Mouse (Mus musculus) hindbrain, embryonic 10.5 days (tissue): ENCODE measurements around the gene Ccdc15. TPM values are rescaled to one million over a fixed set of nuclear protein-coding genes. Genes with fewer than 3 reads are reported as not detected.
A peak's percentile ranks its signal among the peaks of the same experiment; 100 is the strongest.

Experiments
- DNase-seq: peaks from one replicate; pipeline ENCODE4 v3.0.0-alpha.2; 2017; ENCODE audit warnings: low spot score
- H3K27ac ChIP-seq: fragments of 300-500 bp; sonication (generic); 2 replicates; pipeline ENCODE4 v1.5.1; 2016; ENCODE audit warnings: mild to moderate bottlenecking, moderate library complexity
- H3K27me3 ChIP-seq: fragments of 300-500 bp; sonication (generic); 2 replicates; pipeline ENCODE4 v1.6.1; 2016; ENCODE audit warnings: mild to moderate bottlenecking; ENCODE audit not compliant: poor library complexity, insufficient read depth, severe bottlenecking
- H3K36me3 ChIP-seq: fragments of 300-500 bp; sonication (generic); 2 replicates; pipeline ENCODE4 v1.6.1; 2016; ENCODE audit warnings: mild to moderate bottlenecking, moderate library complexity
- H3K4me1 ChIP-seq: fragments of 300-500 bp; sonication (generic); replicated peaks from 2 replicates; pipeline ENCODE4 v1.6.1; 2016; ENCODE audit warnings: mild to moderate bottlenecking
- H3K4me3 ChIP-seq: fragments of 300-500 bp; sonication (generic); 2 replicates; pipeline ENCODE4 v1.5.1; 2016; ENCODE audit warnings: mild to moderate bottlenecking, moderate library complexity
- H3K9me3 ChIP-seq: fragments of 300-500 bp; sonication (generic); 2 replicates; pipeline ENCODE4 v1.6.1; 2016; ENCODE audit warnings: mild to moderate bottlenecking, moderate library complexity
- WGBS: fragments of 180-500 bp; shearing (Covaris S2); methylation state at CpG from one replicate; pipeline ENCODE4 v1.1.7; 2016; 5-methylcytosine and 5-hydroxymethylcytosine counted together
- polyA plus RNA-seq: library from polyadenylated mRNA; unstranded; fragments of >200 nt; fragmentation: Nextera tagmentation; extraction: Ambion mirVana; gene quantifications from 2 replicates; pipeline ENCODE4 v1.2.1, GENCODE M21; 2016

Ccdc15 gene
- polyA plus RNA-seq, 1 experiment from 2014 or later, result 7.9 TPM

DNA sequence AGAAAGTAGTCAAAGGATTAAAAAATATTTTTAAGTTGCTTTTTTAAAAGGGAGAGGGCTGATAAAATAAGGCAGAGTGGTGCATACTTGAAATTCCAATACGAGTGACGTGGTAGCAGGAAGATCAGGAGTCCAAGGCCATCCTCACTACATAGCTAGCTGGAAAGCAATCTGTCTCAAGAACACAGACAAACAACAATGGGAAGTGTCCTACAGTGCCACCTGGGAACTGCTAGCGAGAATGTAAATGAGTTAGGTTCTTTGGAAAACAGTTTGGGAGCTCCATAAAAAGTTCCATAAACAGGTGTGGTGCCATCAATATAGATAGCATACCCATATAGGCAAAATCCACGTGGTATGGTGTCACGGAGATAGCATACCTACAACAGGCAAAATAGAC is 17.5 kb upstream of the Ccdc15 start:
- no peaks in the 10 kb centered on the region for H3K27me3 ChIP-seq
- no peak overlapping the region for H3K4me3 ChIP-seq
- no peaks in the 10 kb centered on the region for H3K36me3 ChIP-seq
- no peak for DNase-seq
- WGBS, result 74% methylated on average over 5 of the region's 5 CpGs
- no peaks in the 10 kb centered on the region for H3K9me3 ChIP-seq
- H3K4me1 ChIP-seq, result peaks cover 5% of the 10 kb centered on the region
- H3K27ac ChIP-seq, result no peak overlapping the region

DNA sequence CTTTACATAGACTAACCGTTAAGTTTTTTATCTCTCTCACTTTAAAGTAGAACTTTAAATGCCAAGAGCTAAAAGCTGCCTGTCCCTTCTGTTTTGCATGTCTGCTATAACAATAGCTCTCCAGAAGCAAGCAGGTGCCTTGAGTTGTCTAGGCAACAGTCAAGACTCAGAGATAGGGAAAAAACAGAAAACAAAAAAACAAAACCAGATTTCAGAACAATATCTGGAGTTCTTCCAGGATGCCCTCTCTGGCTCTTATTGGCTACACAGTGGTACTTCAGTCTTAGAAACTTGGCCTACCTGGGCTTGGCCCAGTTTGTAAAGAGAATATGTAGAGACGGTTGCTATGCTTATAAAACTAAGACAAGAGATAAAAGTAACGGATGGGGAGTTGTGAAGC is 16.2 kb upstream of the Ccdc15 start:
- Histone ChIP-seq H3K27me3 (no peaks in the 10 kb centered on the region), H3K27ac (no peak overlapping the region), H3K36me3 (no peaks in the 10 kb centered on the region), H3K4me3 (no peak overlapping the region), H3K9me3 (no peaks in the 10 kb centered on the region), H3K4me1 (peaks cover 18% of the 10 kb centered on the region)
- no peak for DNase-seq
- 69% methylated on average over 3 of the region's 3 CpGs for WGBS

DNA sequence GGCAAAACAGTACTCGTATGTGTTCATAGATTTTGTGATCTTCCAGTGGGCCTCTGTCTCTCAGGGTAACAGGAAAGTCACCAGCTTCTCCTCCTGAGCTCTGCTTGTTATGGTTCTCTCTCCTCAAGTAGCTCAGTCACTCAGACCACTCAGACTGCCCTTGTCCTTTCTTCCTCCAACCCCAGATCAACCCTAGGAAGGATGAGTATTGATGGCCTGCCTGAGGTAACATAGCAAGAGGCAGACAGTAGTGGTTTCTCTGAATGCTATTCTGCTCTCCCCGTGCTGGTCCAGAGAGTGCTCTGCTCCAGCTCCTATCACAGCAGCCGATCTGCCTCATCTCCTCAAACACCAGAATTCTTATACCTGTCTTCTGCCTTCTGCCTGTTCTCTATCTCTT is 15.3 kb upstream of the Ccdc15 start:
- H3K4me3 ChIP-seq, result no peak overlapping the region
- H3K4me1 ChIP-seq, result peaks cover 27% of the 10 kb centered on the region
- no peaks in the 10 kb centered on the region for H3K27me3 ChIP-seq
- H3K36me3 ChIP-seq, result no peaks in the 10 kb centered on the region
- 65% methylated on average over 3 of the region's 3 CpGs for WGBS
- H3K9me3 ChIP-seq, result no peaks in the 10 kb centered on the region
- no peak overlapping the region for H3K27ac ChIP-seq
- DNase-seq, result no peak

DNA sequence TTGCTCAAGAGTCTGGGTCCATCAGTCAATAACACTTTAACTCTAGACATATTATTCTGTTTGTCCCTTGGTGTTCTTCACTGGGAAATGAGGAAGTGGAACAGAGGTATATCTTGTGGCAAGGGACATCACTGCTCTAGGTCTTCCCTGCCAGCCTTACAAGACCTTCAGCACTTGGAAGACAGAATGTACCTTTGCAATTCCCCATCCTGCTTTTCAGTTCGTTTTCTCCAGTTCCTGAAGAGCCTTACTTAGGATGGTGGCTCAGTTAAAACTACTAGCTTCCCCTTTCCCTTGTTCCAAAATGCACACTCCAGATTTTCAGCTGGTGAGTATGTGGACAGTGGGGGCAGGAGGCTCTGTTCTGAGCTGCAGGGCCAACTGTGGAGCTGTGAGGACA is 14.6 kb upstream of the Ccdc15 start:
- 68% methylated on average over 1 of the region's 1 CpGs for WGBS
- Histone ChIP-seq H3K4me1 (peaks cover 29% of the 10 kb centered on the region), H3K27me3 (no peaks in the 10 kb centered on the region), H3K36me3 (no peaks in the 10 kb centered on the region), H3K9me3 (no peaks in the 10 kb centered on the region), H3K27ac (no peak overlapping the region), H3K4me3 (no peak overlapping the region)
- DNase-seq, result no peak

DNA sequence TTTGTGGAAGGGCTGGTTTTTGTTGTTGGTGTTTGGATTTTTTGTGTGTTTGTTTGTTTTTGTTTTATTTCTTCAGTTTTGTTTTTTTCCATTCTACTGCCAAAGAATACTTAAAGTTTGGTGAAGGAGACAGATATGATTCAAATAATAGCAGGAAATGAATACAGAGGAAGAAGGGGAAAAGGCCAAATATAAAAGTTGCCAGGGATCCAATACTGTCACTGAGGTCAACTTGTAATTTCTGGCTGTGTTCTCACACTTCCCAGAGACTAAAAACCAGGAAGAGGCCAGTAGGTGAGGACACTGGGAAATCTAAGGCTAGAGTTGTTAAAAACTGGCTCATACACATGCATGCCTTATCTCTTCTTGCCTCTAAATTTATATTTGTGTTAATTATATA is 13.9 kb upstream of the Ccdc15 start:
- DNase-seq, result no peak
- Histone ChIP-seq H3K27ac (no peak overlapping the region), H3K4me3 (no peak overlapping the region), H3K4me1 (peaks cover 29% of the 10 kb centered on the region), H3K9me3 (no peaks in the 10 kb centered on the region), H3K27me3 (no peaks in the 10 kb centered on the region), H3K36me3 (no peaks in the 10 kb centered on the region)

- Histone ChIP-seq H3K27me3 (no peaks in the 10 kb centered on the region), H3K4me3 (peak overlapping the region; percentile 13; the same call in 1 of the 2 replicates), H3K4me1 (peaks cover 29% of the 10 kb centered on the region), H3K36me3 (no peaks in the 10 kb centered on the region), H3K9me3 (no peaks in the 10 kb centered on the region), H3K27ac (peak overlapping the region; percentile 85)
- 31% methylated on average over 6 of the region's 6 CpGs for WGBS
- peak; percentile 77 for DNase-seq
Measured at GRCm38 (mm10) chr9:37359331-37360220, 11.3 kb upstream of the Ccdc15 start.

DNA sequence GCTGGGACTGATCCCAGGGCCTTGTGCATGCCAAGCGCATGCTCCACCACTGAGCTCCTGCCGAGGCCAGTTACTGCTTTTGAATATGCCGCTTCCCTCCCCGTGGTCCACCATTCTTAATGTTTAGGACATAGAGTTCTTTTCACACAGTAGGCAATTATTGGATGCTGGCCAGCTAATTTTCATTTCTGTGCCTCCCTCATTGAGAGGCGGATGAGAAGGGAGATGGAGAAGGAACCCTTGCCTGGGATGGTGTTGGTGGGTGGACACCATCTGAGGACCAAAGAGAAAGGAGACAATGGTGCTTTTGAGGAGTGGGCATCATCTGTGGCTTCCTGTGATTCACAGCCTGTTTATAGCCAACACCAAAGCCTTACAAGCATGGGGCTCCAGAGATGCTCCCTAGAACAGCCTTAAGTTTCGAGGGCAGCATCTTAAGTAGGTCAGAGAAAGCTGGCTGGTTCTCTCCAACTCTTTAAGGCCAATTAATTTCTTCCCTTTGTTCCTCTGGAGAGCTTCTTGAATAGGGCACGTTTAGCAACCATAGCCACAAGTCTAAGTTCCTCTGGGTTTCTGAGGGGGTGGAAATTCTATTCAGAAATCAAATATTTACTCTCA is 10.6 kb upstream of the Ccdc15 start:
- Histone ChIP-seq H3K36me3 (no peaks in the 10 kb centered on the region), H3K4me1 (peaks cover 25% of the 10 kb centered on the region), H3K27me3 (no peaks in the 10 kb centered on the region), H3K4me3 (no peak overlapping the region), H3K27ac (peak overlapping the region; percentile 85), H3K9me3 (no peaks in the 10 kb centered on the region)
- 72% methylated on average over 7 of the region's 7 CpGs for WGBS
- DNase-seq, result no peak

DNA sequence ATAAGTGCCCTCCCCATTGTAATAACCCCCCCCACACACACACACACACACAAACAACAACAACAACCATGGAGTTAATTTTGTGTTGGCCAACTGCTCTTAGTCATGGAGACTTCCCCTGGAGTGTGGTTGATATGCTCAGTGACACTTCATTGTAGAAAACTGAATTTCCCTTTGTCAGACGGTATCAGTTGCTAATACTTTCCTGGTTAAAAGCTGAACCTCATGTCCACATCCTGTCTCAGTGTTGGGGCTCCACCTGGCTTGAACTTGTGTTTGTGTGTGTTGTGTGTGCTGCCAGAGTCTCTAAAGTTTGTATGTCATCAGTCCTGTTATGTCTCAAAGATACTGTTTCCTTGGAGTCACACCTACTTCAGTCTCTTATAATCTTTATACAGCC is 6.3 kb upstream of the Ccdc15 start:
- Histone ChIP-seq H3K9me3 (no peaks in the 10 kb centered on the region), H3K4me3 (no peak overlapping the region), H3K36me3 (no peaks in the 10 kb centered on the region), H3K27ac (no peak overlapping the region), H3K4me1 (peaks cover 11% of the 10 kb centered on the region), H3K27me3 (no peaks in the 10 kb centered on the region)
- WGBS, result 76% methylated on average over 1 of the region's 1 CpGs
- DNase-seq, result no peak

GRCm38 (mm10) chr9:37351266-37351665 is 3.0 kb upstream of the Ccdc15 start:
- 59% methylated on average over 2 of the region's 2 CpGs for WGBS
- Histone ChIP-seq H3K4me3 (no peak overlapping the region), H3K4me1 (peaks cover 14% of the 10 kb centered on the region), H3K36me3 (no peaks in the 10 kb centered on the region), H3K27me3 (no peaks in the 10 kb centered on the region), H3K9me3 (no peaks in the 10 kb centered on the region), H3K27ac (no peak overlapping the region)
- DNase-seq, result no peak

DNA sequence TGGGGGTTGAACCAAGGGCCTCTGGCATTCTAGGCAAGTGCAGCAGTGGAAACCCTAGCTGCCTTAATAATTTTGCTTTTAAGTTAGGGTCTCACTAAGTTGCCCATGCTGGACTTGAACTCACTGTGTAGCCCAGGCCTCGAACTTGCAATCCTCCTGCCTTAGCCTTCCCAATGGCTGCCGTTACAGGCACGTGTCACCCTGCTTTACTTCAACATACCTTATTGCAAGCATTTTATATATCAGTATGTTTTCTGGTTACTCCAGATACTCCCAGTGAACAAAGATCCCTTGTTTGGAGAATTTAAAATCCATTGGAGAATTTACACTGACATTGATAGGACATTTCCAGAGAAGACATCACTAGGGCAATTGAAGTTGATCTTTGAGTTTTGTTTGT is 818 bp upstream of the Ccdc15 start:
- WGBS, result 90% methylated on average over 3 of the region's 3 CpGs
- peak overlapping the region; percentile 96 for H3K27ac ChIP-seq
- no peaks in the 10 kb centered on the region for H3K9me3 ChIP-seq
- no peaks in the 10 kb centered on the region for H3K27me3 ChIP-seq
- peaks cover 14% of the 10 kb centered on the region for H3K4me1 ChIP-seq
- no peaks in the 10 kb centered on the region; the same call in 1 of the 2 replicates for H3K36me3 ChIP-seq
- peak overlapping the region; percentile 78 for H3K4me3 ChIP-seq
- DNase-seq, result no peak

GRCm38 (mm10) chr9:37347184-37347987 is 846 bp downstream of the Ccdc15 start:
- 31% methylated on average over 12 of the region's 12 CpGs for WGBS
- H3K4me3 ChIP-seq, result peak overlapping the region; percentile 78
- no peak for DNase-seq
- peak overlapping the region; percentile 96 for H3K27ac ChIP-seq
- peaks cover 14% of the 10 kb centered on the region for H3K4me1 ChIP-seq
- H3K9me3 ChIP-seq, result no peaks in the 10 kb centered on the region
- H3K27me3 ChIP-seq, result no peaks in the 10 kb centered on the region
- peaks cover 9% of the 10 kb centered on the region for H3K36me3 ChIP-seq

- Histone ChIP-seq H3K4me1 (peaks cover 14% of the 10 kb centered on the region), H3K27ac (no peak overlapping the region), H3K9me3 (no peaks in the 10 kb centered on the region), H3K27me3 (no peaks in the 10 kb centered on the region), H3K36me3 (peaks cover 27% of the 10 kb centered on the region), H3K4me3 (no peak overlapping the region)
- DNase-seq, result no peak
- 86% methylated on average over 3 of the region's 3 CpGs for WGBS
Measured at GRCm38 (mm10) chr9:37345406-37345805, 2.8 kb downstream of the Ccdc15 start.

DNA sequence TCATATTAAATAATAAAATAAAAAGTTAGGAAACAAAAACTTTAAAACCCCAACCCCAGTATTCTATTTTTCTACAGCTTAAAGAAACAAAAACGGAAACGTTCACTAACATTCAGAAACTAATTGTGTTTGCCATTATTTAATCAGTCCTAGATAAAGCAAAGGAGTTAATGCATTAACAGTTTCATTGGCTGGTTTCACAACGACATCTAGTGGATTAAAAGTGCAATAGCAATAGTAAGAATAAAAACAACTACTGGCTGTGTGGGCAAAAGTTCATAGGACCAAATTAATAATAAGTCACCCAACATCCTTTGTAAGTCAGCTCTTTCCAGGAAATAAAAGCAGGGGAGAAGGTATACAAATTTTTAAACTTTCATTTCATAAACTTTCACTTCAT is 18.8 kb downstream of the Ccdc15 start:
- Histone ChIP-seq H3K9me3 (no peaks in the 10 kb centered on the region), H3K4me1 (no peaks in the 10 kb centered on the region), H3K27me3 (no peaks in the 10 kb centered on the region), H3K27ac (no peak overlapping the region), H3K4me3 (no peak overlapping the region), H3K36me3 (no peaks in the 10 kb centered on the region)
- WGBS, result 47% methylated on average over 3 of the region's 3 CpGs
- no peak for DNase-seq
